Mouse (Mus musculus): ENCODE measurements around the gene Glp2r. TPM values are rescaled to one million over a fixed set of nuclear protein-coding genes. Genes with fewer than 3 reads are reported as not detected.

Glp2r gene
- total RNA-seq, 2 experiments from 2014 or later: 0.88 to 1.6 TPM

DNA sequence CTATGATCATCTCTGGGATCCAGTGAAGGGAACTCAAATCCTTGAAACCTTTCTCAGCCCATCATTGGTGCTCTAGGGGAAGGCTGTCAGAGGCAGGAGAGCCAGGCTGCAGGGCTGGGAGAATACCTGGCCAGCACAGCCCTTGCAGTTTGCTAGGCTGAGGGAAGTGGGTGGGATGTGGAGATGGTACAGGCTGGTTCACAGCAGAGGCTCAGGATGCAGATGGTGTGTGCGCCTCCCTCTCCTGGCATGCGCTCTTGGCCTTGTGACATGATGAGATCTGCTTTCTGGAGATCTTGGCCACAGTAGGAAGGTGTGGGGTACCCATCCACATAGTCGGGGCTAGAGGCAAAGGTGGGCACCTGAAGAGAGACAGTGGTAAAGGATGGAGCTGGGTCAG is 106.7 kb downstream of the Glp2r start:
- peak in 1 of 2 experiments; percentile 52 for DNase-seq (ENCODE audit: low spot score in 2 of 2)

DNA sequence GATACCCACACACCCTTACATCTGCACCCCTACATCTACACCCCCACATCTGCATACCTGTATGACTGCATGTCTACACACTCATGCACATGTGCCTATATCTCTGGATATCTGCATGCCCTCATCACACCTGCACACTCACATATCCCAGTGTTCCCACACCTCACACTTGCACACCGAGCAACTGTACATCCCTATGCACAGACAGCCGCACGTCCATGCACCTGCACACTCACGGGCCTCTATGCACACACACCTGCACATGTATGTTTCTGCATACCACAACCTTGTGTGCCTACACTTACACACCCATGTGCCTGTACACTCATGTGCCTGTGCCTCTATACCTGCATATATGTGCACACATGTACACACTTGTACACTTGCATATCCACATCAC is 107.5 kb downstream of the Glp2r start:
- DNase-seq (ENCODE audit: low spot score in 2 of 2): no peak

GRCm38 (mm10) chr11:67661465-67661864 is 109.5 kb downstream of the Glp2r start:
- DNase-seq (ENCODE audit: low spot score in 2 of 2): no peak

DNA sequence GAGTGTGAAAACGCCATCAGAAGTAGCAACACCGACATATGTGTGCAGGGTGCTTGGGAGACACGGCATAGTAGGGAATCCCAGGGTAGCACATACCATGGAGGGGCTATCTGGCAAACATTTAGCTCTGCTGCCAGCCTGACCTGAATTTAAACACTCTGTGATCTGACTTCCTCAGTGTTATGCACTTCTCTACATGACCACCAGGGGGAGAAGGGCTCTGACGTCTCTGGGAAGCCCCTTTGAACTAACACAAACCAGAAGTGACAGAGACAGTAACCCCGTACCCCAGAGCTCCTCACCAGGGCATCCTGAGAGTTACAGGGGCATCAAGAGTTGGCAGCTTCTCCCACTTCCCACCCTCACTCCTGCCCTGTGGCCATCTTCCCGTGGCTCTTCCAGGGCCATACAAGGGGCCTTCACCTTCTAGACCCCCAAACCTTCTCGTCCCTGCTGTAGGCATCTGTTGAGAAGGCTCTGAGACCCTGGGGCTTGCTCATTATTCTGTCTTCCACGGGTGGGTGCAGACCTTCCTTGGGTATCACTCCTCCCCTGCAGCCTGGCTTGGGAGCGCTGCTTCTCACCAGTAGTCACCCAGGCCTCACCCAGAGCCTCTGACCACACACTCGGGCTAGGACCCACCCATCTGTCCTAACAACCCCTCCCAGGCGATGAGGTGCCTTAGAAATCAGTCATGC is 113.1 kb downstream of the Glp2r start:
- DNase-seq (ENCODE audit: low spot score in 2 of 2): peak in 1 of 2 experiments; percentile 52

DNA sequence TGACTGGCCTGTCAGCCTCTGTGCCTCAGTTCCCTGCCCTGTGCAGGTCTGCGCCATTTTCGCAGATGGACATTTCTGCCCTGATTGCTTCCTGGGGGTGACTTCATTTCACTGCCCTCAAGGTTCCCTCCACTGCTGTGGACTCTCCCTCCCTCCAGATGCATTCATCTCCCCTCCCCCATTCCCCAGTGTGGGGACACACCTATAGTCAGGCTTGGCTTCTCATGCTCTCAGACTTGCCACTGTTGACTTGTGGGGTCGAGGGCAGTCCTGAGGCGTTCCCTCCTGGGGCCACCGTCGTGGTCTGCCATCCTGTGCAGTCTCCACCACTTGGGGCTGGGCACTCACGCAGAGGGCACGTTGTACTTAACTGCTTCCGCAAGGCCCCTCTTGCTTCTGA is 114.1 kb downstream of the Glp2r start:
- no peak for DNase-seq (ENCODE audit: low spot score in 2 of 2)

DNA sequence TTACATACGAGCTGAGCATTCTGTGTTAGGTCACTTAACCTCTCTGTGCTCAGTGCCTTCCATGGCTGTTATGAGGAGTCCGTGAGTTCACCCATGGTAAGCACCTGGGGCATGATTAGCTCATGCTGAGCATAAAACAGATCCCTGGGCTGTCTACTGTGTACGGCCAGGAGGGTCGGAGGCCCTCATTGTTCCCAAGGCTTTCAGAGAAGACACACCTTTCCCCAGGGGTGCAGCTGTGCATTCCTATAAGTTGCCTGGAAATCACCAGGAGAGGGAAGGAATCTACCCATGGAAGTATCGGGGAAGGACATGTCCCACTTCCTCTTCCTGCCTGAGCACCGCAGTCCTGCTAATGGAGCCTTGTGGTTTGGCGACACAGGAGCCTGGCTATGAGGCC is 114.6 kb downstream of the Glp2r start:
- DNase-seq (ENCODE audit: low spot score in 2 of 2): no peak

- peak; percentile 65 to 87 for DNase-seq (ENCODE audit: low spot score in 2 of 2)
These were observed 115.6 kb downstream of the Glp2r start for GRCm38 (mm10) chr11:67655236-67655959.

DNA sequence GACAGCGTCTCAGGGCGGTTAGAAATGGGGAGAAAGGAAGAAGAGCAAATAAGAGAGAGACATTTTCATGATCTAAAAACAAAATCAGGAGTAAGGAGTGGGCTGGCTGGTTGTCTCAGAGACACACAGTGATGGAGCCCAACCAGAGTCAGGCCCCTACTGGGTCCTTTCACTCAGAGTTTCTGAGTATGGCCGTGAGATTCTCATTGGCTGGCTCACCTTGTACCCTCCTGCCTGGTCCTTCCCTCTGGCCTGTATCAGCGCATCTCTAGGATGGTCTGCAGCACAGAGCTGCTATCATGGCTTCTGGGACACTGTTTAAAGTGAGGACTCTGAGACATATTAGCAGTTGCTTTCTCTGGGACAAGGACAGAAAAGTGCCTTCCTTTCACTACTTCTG is 116.4 kb downstream of the Glp2r start:
- DNase-seq (ENCODE audit: low spot score in 2 of 2): no peak

- no peak for DNase-seq (ENCODE audit: low spot score in 2 of 2)
These were observed 117.3 kb downstream of the Glp2r start for GRCm38 (mm10) chr11:67653521-67654090.

DNA sequence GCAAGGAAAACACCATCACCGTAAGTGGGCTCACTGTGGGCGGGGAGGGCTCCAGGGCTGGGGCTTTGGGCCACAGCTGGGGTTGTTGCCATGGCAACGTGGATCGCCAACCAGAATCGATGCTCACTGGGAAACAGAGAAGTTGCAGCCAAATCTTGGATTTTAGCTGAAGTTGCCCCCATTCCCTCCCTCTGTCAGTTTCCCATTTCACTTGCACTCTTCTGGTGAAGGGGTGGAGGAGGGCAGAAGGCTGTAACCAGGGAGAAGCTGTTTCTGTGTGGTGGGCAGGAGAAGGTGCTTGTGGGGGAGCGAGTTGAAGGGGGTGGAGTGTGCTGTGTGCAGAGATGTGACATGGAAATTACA is 118.1 kb downstream of the Glp2r start:
- DNase-seq (ENCODE audit: low spot score in 2 of 2): no peak

DNA sequence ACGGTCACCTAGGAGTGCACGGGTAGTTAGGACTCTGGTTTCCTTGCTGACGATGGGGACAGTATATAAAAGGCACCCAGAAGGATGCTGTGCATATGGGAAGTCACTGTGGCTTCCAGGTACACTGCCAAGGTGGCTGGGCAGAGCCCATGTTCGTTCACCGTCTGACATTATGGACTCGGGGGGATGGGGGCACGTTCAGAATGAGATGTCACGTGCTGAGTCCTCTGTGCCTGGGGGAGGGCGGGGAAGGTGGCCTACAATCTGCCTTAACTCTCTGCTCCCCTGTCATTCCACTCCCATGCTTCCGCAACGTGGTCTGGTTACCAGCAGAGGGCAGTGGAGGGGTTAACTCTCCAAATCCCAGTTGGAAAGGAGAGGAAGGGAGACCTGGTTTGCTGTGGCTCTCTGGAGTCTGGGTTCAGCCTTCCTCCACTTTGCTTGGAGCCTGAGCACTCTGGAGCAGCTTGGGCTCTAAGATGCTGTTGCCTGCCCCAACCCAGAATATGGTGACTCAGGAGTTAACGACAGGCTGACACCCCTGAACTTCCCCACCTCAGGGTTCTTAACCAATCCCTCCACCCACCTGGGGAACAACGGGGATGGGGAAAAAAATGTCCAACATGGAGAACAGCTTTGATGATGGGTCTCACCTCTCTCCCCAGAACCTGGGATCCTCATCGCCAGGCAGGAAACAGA is 118.6 kb downstream of the Glp2r start:
- peak; percentile 41 to 62 for DNase-seq (ENCODE audit: low spot score in 2 of 2)

DNA sequence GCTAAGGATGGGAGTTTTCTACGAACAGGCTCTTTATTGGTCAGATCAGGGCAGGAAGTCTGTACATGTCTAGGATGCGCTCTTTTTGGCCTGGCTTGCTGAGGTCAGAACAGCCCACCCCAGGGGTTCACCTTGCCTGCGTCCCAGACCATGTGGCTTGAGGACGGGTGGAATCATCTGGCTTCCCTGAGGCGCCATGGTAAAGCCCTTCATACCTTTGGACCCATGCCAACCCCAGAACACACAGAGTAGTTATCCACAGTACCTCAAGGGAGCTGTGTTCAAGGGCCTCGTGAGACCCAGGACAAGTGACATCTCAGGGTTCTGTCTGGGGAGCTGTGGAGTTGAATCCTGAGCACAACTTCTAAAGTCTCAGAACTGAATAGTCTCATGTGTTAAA is 119.2 kb downstream of the Glp2r start:
- DNase-seq (ENCODE audit: low spot score in 2 of 2): no peak

DNA sequence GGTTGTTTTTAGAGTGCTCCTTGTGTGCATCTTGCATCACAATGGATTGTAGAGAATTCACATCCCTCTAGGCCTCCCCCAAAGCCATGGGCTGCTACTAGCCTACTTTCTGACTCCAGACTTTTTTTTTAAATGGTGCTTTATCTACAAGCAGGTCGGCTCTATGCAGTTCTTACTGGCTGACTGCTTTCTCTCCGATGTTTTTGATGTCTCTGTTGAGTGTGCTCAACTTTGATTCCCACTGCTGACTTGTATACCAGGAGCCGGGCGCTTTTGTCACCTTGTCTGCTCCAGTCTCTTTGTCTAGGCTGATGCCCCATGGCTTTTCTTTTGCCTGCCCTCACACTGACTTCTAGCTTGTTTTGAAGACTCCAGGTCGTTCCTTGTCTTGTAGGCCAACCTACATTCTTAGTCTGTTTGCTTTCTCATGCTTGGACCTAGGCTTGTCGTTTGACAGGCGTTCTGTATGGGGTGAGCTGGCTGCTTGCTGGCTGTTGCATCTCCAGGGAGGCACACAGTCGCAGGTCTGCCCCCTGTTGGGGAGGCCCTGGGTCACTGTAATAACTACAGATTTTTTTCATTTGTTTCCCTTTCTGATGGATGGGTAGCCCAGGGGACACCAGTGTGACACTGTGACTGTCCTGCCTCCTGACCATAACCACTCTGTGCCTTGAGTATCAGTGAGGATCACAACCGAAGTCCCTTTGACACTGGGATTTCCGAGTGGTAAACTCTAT is 120.8 kb downstream of the Glp2r start:
- DNase-seq (ENCODE audit: low spot score in 2 of 2): no peak

GRCm38 (mm10) chr11:67648651-67649407 is 122.1 kb downstream of the Glp2r start:
- peak; percentile 47 to 64 for DNase-seq (ENCODE audit: low spot score in 2 of 2)

DNA sequence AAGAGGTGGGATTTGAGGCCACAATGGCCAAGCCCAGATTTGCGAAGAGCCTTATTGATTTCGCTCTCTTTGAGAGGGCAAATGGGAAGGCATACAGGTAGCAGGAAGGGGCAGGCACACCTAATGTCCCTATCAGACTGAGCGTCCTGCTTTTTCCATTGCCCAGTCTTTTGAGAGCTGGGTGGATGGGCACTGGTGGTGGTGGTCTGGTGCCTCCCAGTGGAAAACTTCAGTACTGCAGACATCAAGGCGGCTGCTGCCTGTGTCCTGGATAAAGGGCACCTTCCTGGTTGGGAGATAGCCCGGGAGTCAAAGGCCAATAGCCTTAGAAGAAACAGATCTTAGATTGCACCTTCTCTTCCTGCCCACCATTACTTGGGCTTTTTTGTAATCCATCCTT is 123.2 kb downstream of the Glp2r start:
- peak; percentile 79 to 82 for DNase-seq (ENCODE audit: low spot score in 2 of 2)

GRCm38 (mm10) chr11:67644632-67645149 is 126.3 kb downstream of the Glp2r start:
- no peak for DNase-seq (ENCODE audit: low spot score in 2 of 2)

- DNase-seq (ENCODE audit: low spot score in 2 of 2): no peak
These were observed 127.5 kb downstream of the Glp2r start for GRCm38 (mm10) chr11:67643465-67643864.

DNA sequence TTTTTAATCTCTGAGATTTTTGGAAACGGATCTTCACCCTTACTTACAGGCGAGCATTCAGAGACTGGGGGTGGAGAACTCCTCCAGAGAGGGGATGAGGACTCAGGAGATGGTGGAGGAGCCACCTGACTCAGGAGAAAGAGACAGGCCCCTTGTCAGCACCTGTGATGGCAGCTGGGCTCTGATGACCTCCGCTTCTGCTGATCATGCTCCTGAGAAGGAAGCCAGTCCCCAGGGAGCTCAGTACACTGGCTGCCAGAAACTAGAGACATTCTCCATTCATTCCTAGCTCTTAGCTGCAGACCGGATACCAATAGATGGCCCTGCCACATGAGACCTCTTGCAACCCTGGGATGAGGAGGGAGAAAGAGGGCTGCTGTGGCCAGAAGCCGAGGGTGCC is 128.1 kb downstream of the Glp2r start:
- DNase-seq (ENCODE audit: low spot score in 2 of 2): no peak

GRCm38 (mm10) chr11:67642421-67642820 is 128.5 kb downstream of the Glp2r start:
- DNase-seq (ENCODE audit: low spot score in 2 of 2): no peak

DNA sequence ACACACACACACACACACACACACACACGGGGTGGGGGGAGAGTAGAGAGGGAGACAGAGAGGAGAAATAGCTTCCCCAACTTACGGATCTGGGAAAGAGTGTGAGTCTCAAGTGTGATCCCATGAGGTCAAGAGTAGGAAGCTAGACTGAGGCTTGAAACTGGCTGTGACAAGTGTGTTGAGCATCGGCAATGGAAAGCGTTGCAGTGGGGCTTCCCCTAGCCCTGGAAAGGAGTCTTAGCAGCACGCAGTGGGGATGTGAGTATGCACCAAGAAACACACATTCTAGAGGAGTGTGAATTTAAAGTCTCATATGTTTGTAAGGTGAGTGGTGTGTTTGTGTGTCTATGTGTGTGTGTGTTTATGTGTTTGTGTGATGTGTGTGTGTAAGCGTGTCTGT is 130.7 kb downstream of the Glp2r start:
- DNase-seq (ENCODE audit: low spot score in 2 of 2): no peak

Measured in layer of hippocampus, postnatal 14 days (tissue).